Mouse (Mus musculus): ENCODE measurements around the gene Etv6.

DNA sequence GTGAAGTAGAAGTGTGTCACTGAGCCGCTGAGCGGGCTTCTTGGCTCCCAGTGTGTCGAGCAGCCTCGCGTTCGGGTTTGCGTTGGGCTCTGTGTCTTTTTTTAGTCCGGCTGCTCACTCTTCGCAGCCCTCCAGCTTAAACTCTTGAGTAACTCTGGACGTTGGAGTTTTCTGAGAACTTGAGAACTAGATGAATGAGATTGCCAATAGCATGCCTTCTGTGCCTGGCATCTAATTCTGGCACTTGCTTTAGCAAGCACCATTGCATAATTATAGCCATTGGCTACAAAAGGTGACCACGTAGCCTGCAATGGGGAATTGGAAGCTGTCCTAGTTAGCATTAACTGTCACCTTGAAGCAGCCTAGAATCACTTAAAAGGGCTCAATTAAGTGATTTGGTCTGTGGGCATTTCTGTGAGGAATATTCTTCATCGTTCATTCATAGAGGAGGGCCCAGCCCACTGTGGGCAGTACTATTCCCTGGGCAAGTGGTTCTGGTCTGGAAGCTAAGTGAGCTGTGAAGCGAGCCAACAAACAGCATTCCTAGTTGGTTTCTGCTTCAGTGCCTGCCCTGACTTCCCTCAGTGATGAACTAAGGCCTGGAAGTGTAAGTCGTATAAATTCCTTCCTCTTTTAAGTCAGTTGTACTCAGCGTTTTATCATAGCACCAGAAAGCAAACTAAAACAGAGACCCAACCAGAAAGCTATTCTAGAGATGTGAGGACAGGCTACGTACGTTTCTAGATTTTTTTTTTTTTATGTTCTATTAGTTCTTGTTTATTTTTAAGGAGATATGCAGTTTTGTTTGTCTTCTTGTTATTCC is 136.6 kb downstream of the Etv6 start:
- TF ChIP-seq POLR2A (IDR thresholded peaks at IDR 0.05; ENCODE audit: extremely low read depth, insufficient read depth, low read length) = no peak
- no peak for TF ChIP-seq CTCF (IDR thresholded peaks at IDR 0.05; ENCODE audit: low read depth, low read length)
